Mouse (Mus musculus) kidney, postnatal 0 days (tissue): ENCODE measurements at regions not wholly inside any gene's neighbourhood (a gene's known extent, or its start where the extent isn't known, plus 50 kb on each side); places are given as distances from the start of the nearest gene placed in this dataset.

Source experiments
- ATAC-seq: fragments of 200-750 bp; cut with Nextera tagmentation; replicated peaks from 2 replicates; pipeline ENCODE4 v1.8.0; 2017; ENCODE audit warnings: low read depth, moderate number of reproducible peaks, moderate TSS enrichment, moderate library complexity; ENCODE audit not compliant: low FRiP score
- DNase-seq: peaks from one replicate; pipeline ENCODE4 v3.0.0-alpha.2; 2016; ENCODE audit warnings: low spot score
- H3K27ac ChIP-seq: fragments of 300-500 bp; sonication (generic); 2 replicates; pipeline ENCODE4 v1.5.1; 2014; ENCODE audit warnings: mild to moderate bottlenecking
- H3K27me3 ChIP-seq: fragments of 300-500 bp; sonication (generic); 2 replicates; pipeline ENCODE4 v1.6.1; 2014; ENCODE audit warnings: low read length, mixed read lengths; ENCODE audit not compliant: insufficient read depth
- H3K36me3 ChIP-seq: fragments of 300-500 bp; sonication (generic); 2 replicates; pipeline ENCODE4 v1.6.1; 2014; ENCODE audit warnings: low read length, mixed read lengths; ENCODE audit not compliant: insufficient read depth
- H3K4me1 ChIP-seq: fragments of 300-500 bp; sonication (generic); replicated peaks from 2 replicates; pipeline ENCODE4 v1.6.1; 2014; ENCODE audit warnings: antibody characterized with exemption, low read length, mixed read lengths; ENCODE audit not compliant: insufficient read depth
- H3K4me2 ChIP-seq: fragments of 300-500 bp; sonication (generic); 2 replicates; pipeline ENCODE4 v1.6.1; 2014; ENCODE audit warnings: mild to moderate bottlenecking, low read length, moderate library complexity, mixed read lengths
- H3K4me3 ChIP-seq: fragments of 300-500 bp; sonication (generic); replicated peaks from 2 replicates; pipeline ENCODE4 v1.5.1; 2014; ENCODE audit warnings: low read depth, low read length
- H3K9ac ChIP-seq: fragments of 300-500 bp; sonication (generic); 2 replicates; pipeline ENCODE4 v1.6.1; 2014; ENCODE audit warnings: low read depth, low read length
- H3K9me3 ChIP-seq: fragments of 300-500 bp; sonication (generic); replicated peaks from 2 replicates; pipeline ENCODE4 v1.6.1; 2016; ENCODE audit warnings: low read length, inconsistent platforms, mixed read lengths
- CTCF ChIP-seq: IDR thresholded peaks from 2 replicates; pipeline ENCODE4 v1.5.1; 2016; ENCODE audit warnings: antibody characterized with exemption, low read depth, mild to moderate bottlenecking, moderate library complexity
- WGBS: fragments of 180-500 bp; shearing (Covaris S2); extraction: QIAGEN DNeasy Blood & Tissue Kit; methylation state at CpG from one replicate; pipeline ENCODE4 v1.1.7; 2014; 5-methylcytosine and 5-hydroxymethylcytosine counted together

DNA sequence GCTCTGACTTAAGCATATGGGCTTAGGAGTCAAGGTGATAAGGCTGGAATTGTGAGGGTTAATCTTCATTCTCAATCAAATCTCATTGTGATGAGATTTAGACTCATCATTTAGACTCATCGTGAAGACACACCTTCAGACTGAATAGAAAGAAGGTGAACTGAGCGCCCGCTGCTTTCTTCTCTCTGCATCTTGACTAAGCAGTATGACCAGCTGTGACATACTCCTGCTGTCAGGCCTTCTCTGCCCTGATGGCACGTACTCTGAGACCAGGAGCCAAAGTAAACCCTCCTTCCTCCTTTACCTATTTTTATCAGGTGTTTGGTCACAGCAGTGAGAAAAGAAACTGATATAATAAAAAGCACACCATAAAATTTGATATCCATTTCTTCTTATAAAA, 117.5 kb upstream of the Atp1a1 start:
- ATAC-seq (no peak), DNase-seq (no peak)
- no peak for TF ChIP-seq CTCF
- Histone ChIP-seq H3K27me3 (no peaks in the 10 kb centered on the region; the same call in 1 of the 2 replicates), H3K4me3 (no peak overlapping the region), H3K36me3 (no peaks in the 10 kb centered on the region), H3K27ac (no peak overlapping the region), H3K9ac (no peak overlapping the region), H3K4me2 (no peak overlapping the region), H3K9me3 (no peaks in the 10 kb centered on the region), H3K4me1 (no peaks in the 10 kb centered on the region; the same call in 1 of the 2 replicates)
- WGBS = 89% methylated on average over 4 of the region's 4 CpGs

- H3K9ac ChIP-seq = no peak overlapping the region
- DNase-seq (no peak), ATAC-seq (no peak)
- no peak for TF ChIP-seq CTCF
- no peak overlapping the region for H3K27ac ChIP-seq
- no peaks in the 10 kb centered on the region; the same call in 1 of the 2 replicates for H3K27me3 ChIP-seq
- H3K36me3 ChIP-seq = no peaks in the 10 kb centered on the region
- H3K4me1 ChIP-seq = peaks cover 21% of the 10 kb centered on the region
- no peak overlapping the region for H3K4me2 ChIP-seq
- H3K9me3 ChIP-seq = no peaks in the 10 kb centered on the region
- H3K4me3 ChIP-seq = no peak overlapping the region
Observed at GRCm38 (mm10) chr3:101715416-101715815, 110.9 kb upstream of the Atp1a1 start.

DNA sequence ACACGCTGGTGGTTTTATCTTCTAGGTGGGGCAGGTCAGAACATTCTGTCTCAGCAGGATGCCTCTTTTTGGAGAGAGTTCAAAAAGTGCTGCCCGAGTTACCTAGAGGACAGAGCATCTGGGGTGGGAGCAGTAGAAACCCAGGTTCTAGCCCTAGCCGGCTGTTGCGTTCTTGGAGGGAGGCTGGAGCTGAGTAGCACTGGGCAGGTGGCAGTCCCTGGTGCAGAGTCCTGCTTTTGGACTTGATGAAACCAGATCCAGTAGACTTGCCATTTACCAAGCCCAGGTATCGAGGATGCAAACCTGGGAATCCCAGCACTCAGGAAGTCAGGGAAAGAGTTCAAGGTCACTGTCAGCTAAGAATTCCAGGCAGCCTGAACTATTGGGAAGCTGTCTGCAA, 110.3 kb upstream of the Atp1a1 start:
- H3K27ac ChIP-seq = no peak overlapping the region
- H3K36me3 ChIP-seq = no peaks in the 10 kb centered on the region
- no peak overlapping the region for H3K4me3 ChIP-seq
- H3K9ac ChIP-seq = no peak overlapping the region
- H3K4me1 ChIP-seq = peaks cover 21% of the 10 kb centered on the region
- DNase-seq (no peak), ATAC-seq (no peak)
- WGBS = 72% methylated on average over 5 of the region's 5 CpGs
- no peak overlapping the region for H3K4me2 ChIP-seq
- TF ChIP-seq CTCF = no peak
- no peaks in the 10 kb centered on the region for H3K9me3 ChIP-seq
- no peaks in the 10 kb centered on the region; the same call in 1 of the 2 replicates for H3K27me3 ChIP-seq

GRCm38 (mm10) chr3:101713669-101714068, 109.2 kb upstream of the Atp1a1 start:
- DNase-seq = no peak
- no peak overlapping the region for H3K4me2 ChIP-seq
- peak overlapping the region; percentile 79; the same call in 1 of the 2 replicates for H3K27ac ChIP-seq
- H3K36me3 ChIP-seq = no peaks in the 10 kb centered on the region
- ATAC-seq = no peak
- H3K4me3 ChIP-seq = no peak overlapping the region
- TF ChIP-seq CTCF = no peak
- peaks cover 21% of the 10 kb centered on the region for H3K4me1 ChIP-seq
- WGBS = 60% methylated on average over 11 of the region's 11 CpGs
- H3K9ac ChIP-seq = no peak overlapping the region
- no peaks in the 10 kb centered on the region for H3K9me3 ChIP-seq
- no peaks in the 10 kb centered on the region; the same call in 1 of the 2 replicates for H3K27me3 ChIP-seq

- H3K36me3 ChIP-seq = no peaks in the 10 kb centered on the region
- no peak overlapping the region for H3K4me3 ChIP-seq
- DNase-seq (peak; percentile 65), ATAC-seq (no peak; the same call in 1 of the 2 replicates)
- H3K9me3 ChIP-seq = no peaks in the 10 kb centered on the region
- peak overlapping the region; percentile 79 for H3K27ac ChIP-seq
- peaks cover 21% of the 10 kb centered on the region for H3K4me1 ChIP-seq
- peak overlapping the region; percentile 18; the same call in 1 of the 2 replicates for H3K9ac ChIP-seq
- H3K27me3 ChIP-seq = no peaks in the 10 kb centered on the region; the same call in 1 of the 2 replicates
- no peak for TF ChIP-seq CTCF
- peak overlapping the region; percentile 40; the same call in 1 of the 2 replicates for H3K4me2 ChIP-seq
- WGBS = 17% methylated on average over 11 of the region's 11 CpGs
Observed at GRCm38 (mm10) chr3:101713138-101713638, 108.7 kb upstream of the Atp1a1 start.

DNA sequence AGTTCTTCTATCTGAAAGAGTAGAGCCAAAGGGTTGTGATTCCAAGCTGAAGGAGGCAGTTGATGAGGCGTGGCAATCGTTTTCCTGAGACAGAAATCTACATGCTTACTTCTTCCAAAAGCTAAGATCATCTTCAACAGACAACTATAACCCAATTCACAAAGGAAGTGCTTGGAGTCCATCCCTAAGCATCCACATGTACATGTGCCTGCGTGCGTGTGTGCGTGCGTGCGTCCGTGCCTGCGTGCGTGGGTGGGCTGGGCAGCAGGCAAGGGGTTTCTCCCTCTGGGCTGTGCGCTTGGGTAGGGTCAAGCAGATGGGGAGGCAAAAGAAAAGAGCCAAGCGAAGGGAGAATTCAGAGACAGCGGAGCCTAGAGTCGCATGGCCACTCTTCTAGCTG, 108.2 kb upstream of the Atp1a1 start:
- H3K36me3 ChIP-seq = no peaks in the 10 kb centered on the region
- H3K4me2 ChIP-seq = peak overlapping the region; percentile 40; the same call in 1 of the 2 replicates
- H3K4me3 ChIP-seq = no peak overlapping the region
- no peaks in the 10 kb centered on the region; the same call in 1 of the 2 replicates for H3K27me3 ChIP-seq
- 59% methylated on average over 14 of the region's 14 CpGs for WGBS
- no peaks in the 10 kb centered on the region for H3K9me3 ChIP-seq
- TF ChIP-seq CTCF = no peak
- ATAC-seq = no peak
- peak overlapping the region; percentile 79 for H3K27ac ChIP-seq
- H3K9ac ChIP-seq = no peak overlapping the region
- no peak for DNase-seq
- peaks cover 21% of the 10 kb centered on the region for H3K4me1 ChIP-seq

DNA sequence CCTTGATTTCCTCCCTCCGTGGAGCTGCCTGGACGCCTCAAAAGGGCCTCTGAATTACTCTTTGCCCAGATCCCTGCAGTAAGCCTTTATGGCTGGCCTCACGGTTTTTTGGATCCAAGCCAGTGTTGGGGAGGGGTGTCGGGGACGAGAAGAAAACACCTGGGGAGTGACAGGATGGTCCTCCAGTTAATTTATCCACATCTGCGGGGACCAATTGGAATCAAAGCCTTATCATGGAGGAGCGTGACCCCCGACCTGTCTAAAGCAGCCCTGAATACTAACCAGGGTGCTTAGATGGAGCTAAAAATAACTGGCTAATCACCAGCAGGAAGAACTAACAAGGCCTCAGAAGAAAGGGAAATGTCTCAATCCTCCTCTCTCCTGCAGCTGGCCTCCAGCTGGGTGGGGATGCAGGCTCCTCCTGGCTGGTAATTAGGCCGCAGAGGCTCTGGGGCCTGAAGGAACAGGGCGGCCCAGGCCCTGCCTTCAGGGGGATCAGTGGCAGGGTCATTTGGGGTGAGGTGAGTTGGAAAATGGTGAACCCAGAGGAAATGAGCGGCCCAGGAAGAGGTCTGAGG, 107.2 kb upstream of the Atp1a1 start:
- Histone ChIP-seq H3K36me3 (no peaks in the 10 kb centered on the region), H3K9me3 (no peaks in the 10 kb centered on the region), H3K4me3 (no peak overlapping the region), H3K4me1 (peaks cover 21% of the 10 kb centered on the region), H3K9ac (no peak overlapping the region), H3K27me3 (no peaks in the 10 kb centered on the region), H3K4me2 (no peak overlapping the region), H3K27ac (peak overlapping the region; percentile 47)
- ATAC-seq (no peak), DNase-seq (peak; percentile 70)
- WGBS = 20% methylated on average over 11 of the region's 11 CpGs
- TF ChIP-seq CTCF = no peak
